Mouse (Mus musculus) urinary bladder, postnatal 14 days (tissue): ENCODE measurements around the gene Xcr1.

Source experiments
- DNase-seq: peaks from one replicate; pipeline ENCODE4 v3.0.0; 2021; ENCODE audit warnings: low spot score

The Xcr1 gene

DNA sequence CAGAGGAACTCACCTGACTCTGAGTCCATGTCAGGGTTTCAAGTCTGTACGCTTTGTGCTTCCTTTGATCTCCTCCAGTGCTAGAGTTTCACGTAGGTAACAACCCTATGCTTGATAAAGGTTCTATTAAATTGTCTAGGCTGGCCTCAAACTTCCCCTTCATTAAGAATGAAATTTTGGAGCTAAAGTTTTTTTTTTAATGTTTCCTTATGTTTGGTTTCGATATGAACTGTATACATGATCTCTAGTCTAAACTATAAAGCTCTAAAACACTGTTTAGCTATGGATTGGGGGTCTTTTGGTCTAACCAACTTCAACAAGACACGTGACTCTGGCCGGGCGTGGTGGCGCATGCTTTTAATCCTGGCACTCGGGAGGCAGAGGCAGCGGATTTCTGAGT lies at the start of gene Xcr1:
TSS of gene Xcr1 (minus strand) at position 101 of the 400 bp plus-strand sequence.
- no peak for DNase-seq

DNA sequence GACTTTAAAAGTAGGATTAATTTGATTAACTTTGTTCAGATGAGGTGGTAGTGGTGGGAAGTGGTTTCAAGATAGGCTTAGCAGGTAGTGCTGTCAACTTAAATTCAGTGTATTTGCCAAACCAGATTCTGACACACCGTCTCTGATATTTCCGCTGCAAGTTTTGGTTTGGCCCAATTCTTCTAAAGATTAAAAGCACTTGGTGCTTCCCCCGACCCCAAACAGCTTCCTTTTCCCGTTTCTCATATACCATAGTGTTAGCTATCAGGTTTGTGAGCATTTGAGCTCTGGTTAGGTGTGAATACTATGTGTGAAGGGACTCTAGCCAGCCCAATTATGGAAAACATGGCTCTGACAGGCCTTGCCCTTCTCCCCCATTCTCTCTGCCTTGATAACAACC lies 10.2 kb upstream of the Xcr1 start:
- DNase-seq, result no peak

DNA sequence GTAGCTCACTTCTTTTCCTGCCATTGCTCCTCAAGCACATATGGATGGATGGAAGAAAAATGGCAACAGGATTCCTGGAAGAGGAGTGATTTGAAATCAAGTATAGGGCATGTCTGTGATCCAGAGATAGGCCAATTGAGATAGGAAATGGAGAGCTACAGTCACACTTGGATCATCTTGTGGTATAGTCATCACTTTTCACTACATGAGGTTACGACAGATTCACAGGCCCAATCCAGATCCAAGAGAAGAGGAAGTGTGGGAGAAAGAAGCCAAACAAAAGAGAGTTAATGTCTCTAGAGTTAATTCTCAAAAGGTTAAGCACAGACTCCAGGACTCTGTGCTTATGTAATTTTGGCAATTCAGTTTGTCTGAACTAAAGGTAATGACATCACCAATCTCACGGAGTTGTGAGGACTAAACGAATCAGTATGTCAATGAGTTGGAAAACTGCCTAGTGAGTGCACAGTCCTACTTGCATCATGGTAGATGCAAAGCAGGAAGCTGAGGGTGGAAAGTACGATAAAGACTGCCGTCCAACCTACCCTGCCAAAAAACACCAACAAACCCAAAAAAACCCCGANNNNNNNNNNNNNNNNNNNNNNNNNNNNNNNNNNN lies 7.4 kb upstream of the Xcr1 start:
- no peak for DNase-seq

DNA sequence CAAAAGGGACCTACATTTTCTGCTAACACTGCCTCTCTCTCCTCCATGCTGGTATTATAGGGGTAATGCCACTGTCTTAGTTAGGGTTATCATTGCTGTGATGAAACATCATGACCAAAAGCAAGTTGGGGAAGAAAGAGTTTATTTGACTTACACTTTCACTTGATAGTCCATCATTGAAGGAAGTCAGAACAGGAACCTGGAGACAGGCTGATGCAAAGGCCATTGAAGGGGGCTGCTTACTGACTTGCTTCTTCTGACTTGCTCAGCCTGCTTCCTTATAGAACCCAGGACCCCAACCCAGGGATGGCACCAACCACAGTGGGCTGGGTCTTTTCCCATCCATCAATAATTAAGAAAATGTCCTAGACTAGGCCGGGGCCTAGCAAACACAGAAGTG lies 1.8 kb upstream of the Xcr1 start:
- no peak for DNase-seq

DNA sequence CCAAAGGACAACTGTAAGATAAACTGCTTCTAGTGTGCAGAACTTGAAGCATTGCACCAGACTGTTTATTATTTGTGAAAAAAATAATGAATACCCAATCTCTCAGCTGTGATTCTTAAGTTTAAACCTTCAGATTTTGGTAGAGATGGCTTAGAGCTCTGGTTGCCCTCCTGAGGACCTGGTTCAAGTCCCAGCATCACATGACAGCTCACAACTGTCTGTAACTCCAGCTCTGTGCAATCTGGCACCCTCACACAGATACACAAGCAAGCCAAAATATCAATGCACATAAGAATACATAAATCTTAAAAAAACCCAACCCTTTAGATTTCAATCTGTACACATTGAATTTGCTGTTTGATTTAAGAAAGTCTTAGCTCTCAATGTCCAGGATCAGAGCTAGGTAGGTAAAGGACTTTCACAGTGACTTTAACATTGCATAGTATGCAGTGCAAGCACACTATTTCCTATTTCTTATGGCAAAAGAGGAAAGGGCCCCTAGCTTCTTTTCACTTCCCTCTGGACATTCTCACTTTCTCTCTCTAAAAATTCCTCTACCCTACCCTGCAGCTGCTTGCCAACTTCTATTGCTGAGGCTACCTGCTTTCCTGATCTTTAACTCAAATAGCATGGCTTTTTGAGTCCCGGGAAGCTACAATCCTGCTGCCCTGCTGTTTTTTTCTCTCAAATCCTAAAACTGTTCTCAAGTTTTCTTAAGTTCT lies 1.2 kb upstream of the Xcr1 start:
- DNase-seq, result no peak

DNA sequence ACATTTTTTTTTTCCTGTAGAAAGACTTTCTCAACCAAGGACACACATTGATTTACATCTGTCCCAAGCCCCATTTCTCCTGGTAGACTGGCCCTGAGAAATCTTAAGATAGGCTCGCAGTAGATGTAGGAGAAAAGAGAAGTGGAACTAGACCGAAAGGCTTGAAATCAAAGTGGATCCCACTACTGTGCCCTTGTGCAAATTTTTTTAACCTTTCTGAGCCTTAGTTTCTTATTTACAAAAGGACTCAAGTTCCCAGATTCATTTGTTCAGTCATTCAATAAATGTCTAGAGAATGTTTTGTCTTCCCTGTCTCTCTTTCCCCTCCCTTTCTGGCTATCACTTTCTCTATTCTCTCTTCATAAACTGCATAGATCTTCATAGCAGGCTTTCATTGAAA lies 5.0 kb downstream of the Xcr1 start:
- DNase-seq, result no peak

DNA sequence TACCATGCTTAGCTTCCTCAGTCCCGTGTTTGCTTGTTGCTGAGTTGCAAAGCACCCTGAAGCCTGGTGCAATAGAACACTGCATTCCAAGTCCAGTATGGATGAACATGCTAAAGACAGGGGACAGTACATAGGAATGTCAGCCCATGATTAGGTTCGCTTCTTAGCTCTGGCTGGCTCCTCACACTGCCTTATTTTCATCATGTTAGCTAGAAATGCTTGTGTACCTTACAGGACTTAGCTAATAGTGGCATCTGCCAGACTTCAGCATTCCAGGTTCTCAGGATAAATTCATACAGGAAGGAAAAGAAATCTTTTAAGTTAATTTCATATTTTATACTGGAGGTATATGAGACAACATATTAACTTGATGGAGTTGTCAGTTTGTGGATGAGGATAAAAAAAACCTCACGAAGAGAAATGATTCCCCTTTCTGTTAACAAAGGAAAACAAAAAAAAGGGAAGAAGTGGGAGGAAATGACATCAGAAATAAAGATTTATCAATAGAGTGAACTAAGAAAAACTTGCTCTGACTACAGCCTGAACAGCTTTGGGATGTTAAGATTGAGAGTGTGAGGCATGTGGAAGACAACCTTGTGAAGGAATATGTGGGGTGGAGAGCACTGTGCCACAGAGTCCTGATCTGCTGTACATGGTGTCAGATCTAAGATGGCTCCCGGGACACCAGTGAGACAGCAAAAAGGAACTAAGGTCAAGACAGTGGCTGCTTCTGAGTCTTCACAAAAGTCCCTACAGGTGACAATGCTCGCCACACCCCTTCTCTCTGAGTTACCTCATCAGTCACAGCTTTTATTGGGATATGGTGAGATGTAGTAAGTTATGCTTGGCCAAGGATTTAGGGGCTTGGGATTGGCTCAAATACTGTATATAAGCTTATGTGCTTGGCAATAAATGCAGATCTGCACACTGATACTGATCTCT lies 9.1 kb downstream of the Xcr1 start:
- DNase-seq, result no peak

DNA sequence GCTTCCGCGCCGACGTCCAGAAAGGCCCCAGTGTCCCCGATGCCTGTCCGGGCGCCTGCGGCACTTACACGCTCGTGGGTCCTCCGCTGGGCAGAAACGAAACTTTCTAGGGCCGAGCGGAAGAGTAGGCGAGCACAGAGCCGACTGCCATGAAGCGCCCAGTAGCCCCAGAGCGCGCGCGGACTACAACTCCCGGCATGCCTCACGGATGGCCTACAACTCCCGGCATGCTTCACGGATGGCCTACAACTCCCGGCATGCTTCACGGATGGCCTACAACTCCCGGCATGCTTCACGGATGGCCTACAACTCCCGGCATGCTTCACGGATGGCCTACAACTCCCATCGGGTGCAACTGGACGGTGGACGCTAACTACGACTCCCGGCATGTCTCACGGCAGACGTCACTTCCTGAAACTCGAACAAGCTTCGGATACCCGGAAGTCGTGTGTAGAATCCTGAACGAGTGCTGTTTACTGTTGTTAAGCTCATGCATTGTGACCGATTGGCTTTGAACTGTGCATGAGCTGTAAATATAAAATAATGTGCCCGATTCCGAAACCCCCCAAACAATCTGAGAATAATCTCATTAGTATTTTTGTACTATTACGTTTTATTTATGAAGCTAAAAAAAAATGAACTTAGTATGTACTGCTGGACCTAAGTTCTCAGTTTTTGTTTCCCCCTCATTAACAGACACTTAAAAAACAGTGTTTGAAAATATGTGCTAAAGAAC lies 9.9 kb downstream of the Xcr1 start, which contains the start of gene Fyco1:
TSS of gene Fyco1 (minus strand) at position 187 of the 736 bp plus-strand sequence.
- peak; percentile 94 for DNase-seq

DNA sequence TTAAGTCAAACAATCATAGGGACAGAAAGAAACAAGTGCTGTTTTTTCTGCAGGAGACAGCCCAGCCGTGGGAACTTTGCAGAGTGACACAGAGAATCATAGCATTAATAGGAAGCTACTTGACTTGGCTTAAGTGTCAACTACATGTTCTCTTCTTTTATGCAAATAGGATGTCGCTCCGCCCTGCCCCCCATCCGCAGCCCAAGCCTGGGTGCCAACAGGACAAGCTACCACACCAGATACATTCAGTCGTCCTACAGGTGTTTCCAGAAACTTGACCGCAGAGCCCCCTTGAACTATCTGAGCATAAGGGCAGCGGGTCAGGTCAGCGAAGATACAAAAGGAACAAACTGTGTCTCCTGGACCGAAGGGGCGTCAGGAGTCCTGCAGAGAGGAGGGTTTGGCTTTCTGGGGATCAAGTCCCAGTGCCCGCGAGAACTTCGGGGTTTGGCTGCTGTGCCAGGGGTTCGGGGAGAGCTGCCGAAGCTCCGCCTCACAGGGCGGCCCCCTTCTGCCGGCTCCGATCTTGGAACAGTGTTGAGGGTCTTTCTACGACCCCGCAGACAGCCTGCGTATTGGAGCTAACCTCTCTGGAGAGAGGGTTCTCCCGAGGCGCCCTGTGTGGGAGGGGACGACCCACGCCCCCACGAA lies 10.6 kb downstream of the Xcr1 start:
- peak; percentile 62 for DNase-seq

DNA sequence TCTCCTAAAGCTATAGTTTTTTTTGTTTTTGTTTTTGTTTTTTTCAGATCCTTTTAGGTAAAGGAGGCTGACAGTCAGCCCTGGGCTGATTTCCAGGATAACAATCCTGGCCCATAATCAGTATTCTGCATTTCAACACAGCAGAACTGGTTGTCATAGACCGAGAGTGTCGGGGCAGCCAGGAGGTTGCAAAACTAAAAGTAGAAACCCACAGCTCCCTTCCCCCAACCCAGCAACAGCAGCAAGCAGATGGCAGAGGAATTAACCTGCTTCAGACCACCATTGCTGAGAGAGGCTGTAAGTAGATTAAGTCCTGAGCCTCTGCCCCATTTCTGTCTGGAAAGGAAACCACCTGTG lies 11.1 kb downstream of the Xcr1 start:
- DNase-seq, result peak; percentile 29

DNA sequence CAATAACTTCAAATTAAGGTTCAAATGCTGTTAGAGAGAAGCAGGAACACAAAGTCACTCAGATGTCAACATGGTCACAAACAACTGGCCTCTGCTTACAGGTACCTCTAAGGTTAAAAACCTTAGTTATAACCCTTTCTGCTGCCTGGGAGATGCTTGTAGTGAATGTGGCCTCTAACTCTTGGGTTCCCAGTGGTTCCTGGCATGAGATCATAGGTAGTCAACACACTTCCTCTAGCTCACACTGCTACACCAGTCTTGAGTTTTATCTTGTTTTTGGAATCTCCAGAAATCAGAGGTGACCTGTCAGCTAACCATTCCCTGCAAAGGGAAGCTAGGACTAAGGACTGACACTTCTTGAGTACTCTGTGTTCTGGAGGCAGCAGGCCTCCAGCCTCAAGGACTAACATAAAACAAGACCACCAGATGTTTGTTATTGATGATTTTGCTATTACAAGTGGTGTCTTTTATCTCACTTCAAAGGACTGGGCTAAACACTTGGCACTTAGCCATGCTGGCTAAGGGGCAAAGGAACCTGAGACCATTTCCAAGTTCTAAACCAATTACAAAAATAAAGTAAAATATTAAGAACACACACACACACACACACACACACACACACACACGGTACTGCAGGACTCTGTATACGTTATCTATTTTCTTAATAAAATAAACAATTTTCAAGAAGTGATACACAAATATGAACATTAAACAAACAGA lies 11.7 kb downstream of the Xcr1 start:
- peak; percentile 12 for DNase-seq

DNA sequence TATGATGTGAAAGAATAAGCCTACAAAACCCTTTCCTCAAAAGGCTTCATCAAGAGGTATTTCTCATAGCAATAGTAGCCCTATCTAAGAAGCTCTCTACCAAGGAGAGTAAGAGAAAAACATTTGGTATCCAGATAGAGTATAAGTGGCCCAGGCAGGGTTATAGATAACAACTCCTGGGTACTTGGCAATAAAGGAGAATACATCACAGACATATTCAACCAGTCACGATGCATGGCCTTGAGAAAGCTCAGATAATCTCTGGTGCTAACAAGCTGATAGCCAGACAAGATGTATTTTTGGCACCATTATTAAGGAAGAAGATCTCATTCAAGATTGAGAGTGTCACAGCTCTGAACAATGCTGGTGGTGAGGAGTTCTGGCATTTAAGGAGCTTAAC lies 15.3 kb downstream of the Xcr1 start:
- DNase-seq, result no peak

DNA sequence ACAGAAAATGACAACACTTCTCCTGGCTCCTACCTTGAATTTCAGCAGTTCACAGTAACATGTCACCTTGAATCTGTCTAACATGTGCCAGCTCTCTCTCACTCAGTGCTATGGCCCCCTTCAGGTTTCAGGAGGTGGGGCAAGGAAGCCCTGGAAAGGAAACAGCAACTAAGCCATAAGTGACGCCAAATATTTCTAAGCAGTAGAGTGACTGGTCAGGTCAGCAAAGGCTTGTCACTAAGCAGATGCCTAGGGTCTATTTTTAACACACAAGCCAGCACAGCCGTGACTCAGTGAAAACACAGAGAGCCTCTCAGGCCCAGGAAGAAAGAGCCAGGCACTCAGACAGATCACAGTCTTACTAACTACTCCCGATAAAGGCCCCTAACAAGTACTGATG lies 16.7 kb downstream of the Xcr1 start:
- no peak for DNase-seq

DNA sequence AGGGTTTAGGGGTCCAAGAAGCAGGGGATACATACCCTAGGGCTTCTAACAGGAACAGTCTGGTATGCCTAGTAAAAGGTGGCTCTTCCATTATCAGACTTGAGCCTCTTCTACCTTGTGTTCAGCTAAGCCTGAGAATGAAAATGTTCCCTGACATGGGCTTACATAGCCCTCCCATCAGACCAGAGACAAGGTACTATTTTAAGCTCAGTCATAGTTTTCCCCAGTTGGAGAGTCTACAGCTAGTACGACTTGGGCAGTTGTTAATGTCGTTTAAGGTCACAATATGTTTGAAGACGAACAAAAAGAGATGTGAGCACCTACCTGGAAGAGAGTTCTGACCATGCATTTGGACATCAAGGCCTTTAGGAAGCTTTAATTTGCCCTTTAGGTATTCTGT lies 17.4 kb downstream of the Xcr1 start:
- DNase-seq, result no peak

DNA sequence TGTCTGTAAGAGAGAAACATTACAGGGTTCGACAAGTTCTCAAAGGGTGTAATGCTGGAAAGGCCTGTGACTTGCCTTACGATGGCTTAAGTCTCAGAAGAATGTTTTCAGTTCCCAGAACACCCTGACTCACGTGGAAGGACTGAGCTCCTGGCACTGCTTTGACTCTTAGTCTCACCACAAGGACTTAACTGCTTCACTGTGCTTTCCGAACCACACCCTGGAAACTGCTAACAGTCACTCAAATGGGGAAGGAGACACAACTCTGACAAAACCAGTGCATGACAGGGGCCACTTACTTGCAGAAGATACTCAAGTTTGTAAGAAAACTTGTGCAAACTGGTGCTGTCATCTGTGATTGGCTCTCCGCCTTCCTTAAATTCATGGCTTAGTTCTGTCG lies 21.6 kb downstream of the Xcr1 start:
- no peak for DNase-seq

DNA sequence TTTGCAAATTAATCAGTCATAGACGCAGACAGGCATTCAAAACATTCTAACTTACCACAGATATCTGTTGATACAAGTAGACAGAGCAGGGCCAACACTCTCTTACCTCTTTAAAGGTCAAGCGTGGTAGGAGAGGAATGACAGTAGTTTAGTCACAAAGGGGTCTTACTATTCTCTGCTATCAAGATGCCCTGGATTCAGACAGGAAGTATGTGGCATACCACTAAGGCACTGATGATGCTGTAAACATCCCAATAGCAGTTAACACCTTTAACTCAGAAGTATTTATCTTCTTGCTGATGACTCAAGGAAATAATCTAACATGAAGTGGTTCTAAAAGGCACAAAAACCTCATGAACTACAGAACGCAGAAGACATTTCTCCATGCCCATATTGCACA lies 26.0 kb downstream of the Xcr1 start:
- no peak for DNase-seq

DNA sequence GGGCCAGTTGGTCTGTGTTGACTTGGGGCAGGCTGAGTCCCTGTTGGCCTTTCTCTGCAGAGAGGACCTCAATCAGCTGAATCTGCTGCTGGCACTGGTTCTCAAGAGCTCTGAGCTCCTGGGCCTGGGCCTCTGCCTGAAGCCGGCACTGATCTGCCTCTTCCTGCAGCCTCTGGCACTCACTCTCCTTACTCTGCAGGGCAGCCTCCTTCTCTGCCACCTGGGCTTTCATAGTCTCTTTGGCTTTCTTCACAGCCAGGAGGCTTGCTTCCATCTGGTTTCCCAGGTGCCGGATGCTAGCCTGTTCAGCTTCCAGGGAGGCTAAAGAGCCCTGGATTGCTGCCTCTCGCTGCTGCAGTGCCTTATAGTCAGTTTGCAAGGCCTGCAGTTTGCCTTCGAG lies 32.9 kb downstream of the Xcr1 start:
- no peak for DNase-seq

DNA sequence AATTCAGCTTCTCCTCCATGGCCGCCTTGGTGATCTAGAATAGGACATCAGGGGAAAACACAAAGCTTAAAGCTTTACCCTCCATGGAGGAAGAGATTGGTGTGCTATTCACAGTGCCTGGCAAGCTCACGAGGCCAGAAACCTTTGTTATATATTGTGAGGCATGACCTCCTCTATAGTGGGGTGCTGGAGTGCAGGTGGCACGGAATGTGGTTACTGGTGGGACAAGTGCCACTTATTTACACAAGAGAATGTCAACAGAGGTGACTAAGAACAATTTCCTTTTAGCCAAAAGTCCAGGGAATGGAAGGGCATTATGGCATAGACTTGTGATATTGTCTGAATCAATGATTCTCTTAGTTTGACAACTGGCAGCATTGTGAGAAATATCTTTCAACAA lies 35.2 kb downstream of the Xcr1 start:
- peak; percentile 20 for DNase-seq

DNA sequence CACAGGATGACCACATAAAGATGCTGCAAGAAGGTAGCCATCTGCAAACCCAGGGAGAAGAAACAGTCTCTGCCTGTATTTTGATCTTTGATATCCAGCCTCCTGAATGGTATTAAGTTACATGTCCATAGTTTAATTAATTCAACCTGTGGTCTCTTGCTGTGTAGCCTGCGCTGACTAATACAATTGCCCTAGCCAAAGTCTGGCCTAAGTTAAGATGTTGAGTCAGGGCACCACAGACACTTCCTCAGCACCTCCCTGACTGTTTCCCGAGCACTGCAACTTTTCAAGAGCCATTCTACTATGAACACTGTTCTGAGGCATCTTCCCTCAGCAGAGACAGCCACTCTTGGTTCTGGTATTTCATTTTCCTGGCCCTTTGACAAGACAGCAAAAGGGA lies 43.2 kb downstream of the Xcr1 start:
- no peak for DNase-seq

DNA sequence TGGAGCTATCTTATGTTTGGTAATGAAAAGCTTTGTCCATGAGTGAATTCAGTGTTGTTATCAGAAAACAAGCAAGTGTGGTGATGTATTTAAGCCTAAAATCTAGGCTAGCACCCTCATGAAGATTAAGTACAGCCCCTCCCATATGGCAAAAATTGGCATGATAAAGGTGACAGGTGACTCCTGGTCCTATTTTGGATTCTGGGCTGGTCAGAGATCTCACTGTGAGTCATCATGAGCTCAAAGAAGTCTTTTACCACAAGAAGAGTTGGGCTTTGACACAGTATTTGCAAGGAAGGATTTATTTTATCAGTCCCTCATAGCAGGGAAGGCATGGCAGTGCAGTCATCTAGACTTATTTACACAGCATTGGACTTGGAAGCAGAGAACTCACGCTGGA lies 45.8 kb downstream of the Xcr1 start:
- no peak for DNase-seq

DNA sequence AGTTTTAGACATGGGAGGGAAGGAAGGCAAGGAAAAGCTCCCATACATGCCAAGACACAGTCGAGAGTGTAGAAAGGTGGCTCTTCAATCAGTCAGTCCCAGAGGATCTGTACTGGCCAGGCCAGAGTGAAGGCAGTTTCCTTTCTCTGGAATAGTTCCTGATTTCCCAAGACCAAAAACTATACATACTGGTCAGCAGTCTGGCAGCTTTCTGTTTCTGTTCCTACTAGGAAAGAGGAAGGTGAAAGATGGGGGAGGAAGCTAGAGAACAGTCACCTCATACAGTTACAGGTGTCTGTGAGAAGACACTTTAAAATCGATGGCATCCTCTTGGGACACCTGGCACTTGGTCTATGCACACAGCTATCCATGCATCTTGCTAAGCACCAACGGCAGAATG lies 46.4 kb downstream of the Xcr1 start:
- no peak for DNase-seq
